Mouse (Mus musculus) CH12.LX (cell line): Measurements from ENCODE around the gene Serpinb1c.
A peak's percentile ranks its signal among the peaks of the same experiment; 100 is the strongest.

Experiments used
- CTCF ChIP-seq, 2 experiments: IDR thresholded peaks in 1 of 2; conservative IDR thresholded peaks in 1 of 2; 2 replicates each; pipeline ENCODE4 v1.5.1; 2011 to 2012; ENCODE audit warnings: low read depth in 2 of 2, low read length in 2 of 2, improper control_type of control experiment in 1 of 2, inconsistent platforms in 1 of 2, mild to moderate bottlenecking in 1 of 2, moderate library complexity in 1 of 2
- GABPA ChIP-seq: IDR thresholded peaks from 2 replicates; pipeline ENCODE4 v1.6.1; 2012; ENCODE audit warnings: low read depth, low read length, improper control_type of control experiment, inconsistent platforms; ENCODE audit not compliant: insufficient replicate concordance
- MAFK ChIP-seq: IDR thresholded peaks from 2 replicates; pipeline ENCODE4 v1.6.1; 2011; ENCODE audit warnings: low read length, improper control_type of control experiment; ENCODE audit not compliant: insufficient replicate concordance
- MAX ChIP-seq: IDR thresholded peaks from 2 replicates; pipeline ENCODE4 v1.6.1; 2011; ENCODE audit warnings: low read length, improper control_type of control experiment
- MAZ ChIP-seq: IDR thresholded peaks from 2 replicates; pipeline ENCODE4 v1.6.1; 2012; ENCODE audit warnings: low read depth, mild to moderate bottlenecking, inconsistent platforms, low read length, improper control_type of control experiment, moderate library complexity
- MEF2A ChIP-seq: IDR thresholded peaks from 2 replicates; pipeline ENCODE4 v1.6.1; 2014; ENCODE audit warnings: low read depth, mild to moderate bottlenecking, inconsistent platforms, low read length, improper control_type of control experiment, borderline replicate concordance
- MXI1 ChIP-seq: IDR thresholded peaks from 2 replicates; pipeline ENCODE4 v1.6.1; 2011; ENCODE audit warnings: mild to moderate bottlenecking, low read depth, low read length, improper control_type of control experiment
- NRF1 ChIP-seq: IDR thresholded peaks from 2 replicates; pipeline ENCODE4 v1.6.1; 2014; ENCODE audit warnings: low read depth, mild to moderate bottlenecking, inconsistent platforms, low read length, improper control_type of control experiment, moderate library complexity
- POLR2AphosphoS2 ChIP-seq: IDR thresholded peaks from 2 replicates; pipeline ENCODE4 v1.6.1; 2011; ENCODE audit warnings: low read depth, low read length, improper control_type of control experiment
- TCF12 ChIP-seq: IDR thresholded peaks from 2 replicates; pipeline ENCODE4 v1.6.1; 2014; ENCODE audit warnings: low read depth, mild to moderate bottlenecking, inconsistent platforms, low read length, improper control_type of control experiment
- USF2 ChIP-seq: conservative IDR thresholded peaks from 2 replicates; pipeline ENCODE4 v1.6.1; 2011; ENCODE audit warnings: low read depth, low read length, improper control_type of control experiment

GRCm38 (mm10) chr13:32851967-32852366 lies 46.0 kb downstream of the Serpinb1c start:
- TF ChIP-seq GABPA, result no peak
- no peak for TF ChIP-seq TCF12
- TF ChIP-seq MXI1, result no peak
- no peak for TF ChIP-seq MAX
- no peak for TF ChIP-seq MAFK
- peak; percentile 58 to 84; a peak in 3 of 4 replicates for TF ChIP-seq CTCF (conservative IDR thresholded peaks at IDR 0.05 in 1 of 2, IDR thresholded peaks at IDR 0.05 in 1 of 2; ENCODE audit: low read depth in 2 of 2, low read length in 2 of 2)
- TF ChIP-seq MAZ, result no peak
- no peak for TF ChIP-seq USF2
- no peak for TF ChIP-seq MEF2A
- TF ChIP-seq NRF1, result no peak
- no peak for TF ChIP-seq POLR2AphosphoS2
